Mouse (Mus musculus) myocyte (in vitro differentiated cells): ENCODE measurements around the gene Odf3l2. TPM values are rescaled to one million over a fixed set of nuclear protein-coding genes. Genes with fewer than 3 reads are reported as not detected.

Experiments
- H3K27me3 ChIP-seq: one replicate; pipeline ENCODE4 v1.6.1; 2011; ENCODE audit not compliant: control insufficient read depth, insufficient read depth, insufficient read length
- H3K36me3 ChIP-seq: one replicate; pipeline ENCODE4 v1.6.1; 2011; ENCODE audit not compliant: control insufficient read depth, insufficient read depth
- H3K4me2 ChIP-seq: one replicate; pipeline ENCODE4 v1.6.1; 2011; ENCODE audit warnings: low read depth, control low read depth
- H3K4me3 ChIP-seq: one replicate; pipeline ENCODE4 v1.5.1; 2011; ENCODE audit warnings: mild to moderate bottlenecking, control low read depth, moderate library complexity
- H3K79me2 ChIP-seq: one replicate; pipeline ENCODE4 v1.6.1; 2011; ENCODE audit not compliant: control insufficient read depth, insufficient read depth
- H3ac ChIP-seq: one replicate; pipeline ENCODE4 v1.6.1; 2011; ENCODE audit not compliant: control insufficient read depth, insufficient read length
- CEBPB ChIP-seq: IDR thresholded peaks from 2 replicates; pipeline ENCODE4 v1.6.1; 2011; ENCODE audit warnings: mild to moderate bottlenecking, moderate library complexity; ENCODE audit not compliant: poor library complexity, insufficient read depth, severe bottlenecking
- E2F4 ChIP-seq: IDR thresholded peaks from one replicate; pipeline ENCODE4 v1.6.1; 2011; ENCODE audit warnings: mild to moderate bottlenecking, control low read depth, moderate library complexity; ENCODE audit not compliant: insufficient read depth
- MAX ChIP-seq: IDR thresholded peaks from one replicate; pipeline ENCODE4 v1.6.1; 2011; ENCODE audit warnings: low read depth, mild to moderate bottlenecking, control low read depth
- MYOD1 ChIP-seq, 3 experiments: IDR thresholded peaks; one replicate each; pipeline ENCODE4 v1.6.1; 2011; ENCODE audit warnings: control low read depth in 2 of 3, low read depth in 2 of 3, mild to moderate bottlenecking in 2 of 3, moderate library complexity in 1 of 3; ENCODE audit not compliant: insufficient read length in 2 of 3, control insufficient read depth in 1 of 3
- MYOG ChIP-seq, 3 experiments: IDR thresholded peaks; one replicate each; pipeline ENCODE4 v1.6.1; 2011; ENCODE audit warnings: control low read depth in 2 of 3, low read depth in 2 of 3, mild to moderate bottlenecking in 2 of 3; ENCODE audit not compliant: insufficient read length in 2 of 3, control insufficient read depth in 1 of 3, insufficient read depth in 1 of 3
- POLR2A ChIP-seq: IDR thresholded peaks from one replicate; pipeline ENCODE4 v1.6.1; 2011; ENCODE audit warnings: low read depth, mild to moderate bottlenecking, control low read depth, moderate library complexity; ENCODE audit not compliant: insufficient read length
- POLR2AphosphoS2 ChIP-seq: IDR thresholded peaks from one replicate; pipeline ENCODE4 v1.6.1; 2011; ENCODE audit warnings: low read depth, control low read depth; ENCODE audit not compliant: insufficient read length
- REST ChIP-seq: IDR thresholded peaks from one replicate; pipeline ENCODE4 v1.6.1; 2011; ENCODE audit warnings: mild to moderate bottlenecking, control low read depth, moderate library complexity; ENCODE audit not compliant: insufficient read depth, insufficient read length
- SRF ChIP-seq: IDR thresholded peaks from one replicate; pipeline ENCODE4 v1.6.1; 2011; ENCODE audit warnings: low read depth; ENCODE audit not compliant: control insufficient read depth, insufficient read length
- TCF12 ChIP-seq: IDR thresholded peaks from one replicate; pipeline ENCODE4 v1.6.1; 2011; ENCODE audit warnings: mild to moderate bottlenecking, control low read depth; ENCODE audit not compliant: poor library complexity, insufficient read depth, severe bottlenecking
- TCF3 ChIP-seq: IDR thresholded peaks from one replicate; pipeline ENCODE4 v1.6.1; 2011; ENCODE audit warnings: low read depth, control low read depth; ENCODE audit not compliant: insufficient read length
- USF1 ChIP-seq: IDR thresholded peaks from one replicate; pipeline ENCODE4 v1.6.1; 2011; ENCODE audit warnings: low read depth, mild to moderate bottlenecking, control low read depth, moderate library complexity
- polyA plus RNA-seq: library from polyadenylated mRNA; unstranded; fragments of >200 nt; fragmentation: generic; extraction: Trizol; gene quantifications from one replicate; pipeline ENCODE4 v1.2.1, GENCODE M21; 2012; ENCODE audit warnings: missing spikeins

Gene Odf3l2
- polyA plus RNA-seq, 1 experiment, result not detected

DNA sequence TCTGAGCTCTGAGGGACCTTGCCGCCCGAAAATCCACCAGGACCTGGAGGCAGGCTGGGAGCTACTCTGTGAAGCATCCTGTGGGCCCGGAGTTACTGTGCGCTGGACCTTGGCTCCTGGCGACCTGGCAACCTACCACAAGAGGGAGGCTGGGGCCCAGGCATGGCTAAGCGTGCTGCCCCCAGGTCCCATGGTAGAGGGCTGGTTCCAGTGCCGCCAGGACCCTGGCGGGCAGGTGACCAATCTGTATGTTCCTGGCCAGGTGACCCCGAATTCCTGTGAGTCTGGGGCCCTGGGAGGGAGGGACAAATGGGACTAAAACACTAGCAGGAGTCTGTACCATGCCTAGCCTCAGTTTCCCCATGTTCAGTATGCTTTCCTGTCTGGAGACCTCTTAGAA lies 21.0 kb upstream of the Odf3l2 start:
- H3K4me3 ChIP-seq, result no peak overlapping the region
- TF ChIP-seq MAX, result no peak
- TF ChIP-seq USF1, result no peak
- TF ChIP-seq CEBPB, result no peak
- no peak for TF ChIP-seq TCF3
- no peak for TF ChIP-seq E2F4
- TF ChIP-seq POLR2A, result no peak
- TF ChIP-seq SRF, result no peak
- TF ChIP-seq MYOD1 (IDR thresholded peaks at IDR 0.05; ENCODE audit: control insufficient read depth in 1 of 3, insufficient read length in 2 of 3, low read depth in 2 of 3), result no peak
- TF ChIP-seq REST, result no peak
- TF ChIP-seq MYOG (IDR thresholded peaks at IDR 0.05; ENCODE audit: control insufficient read depth in 1 of 3, insufficient read depth in 1 of 3, insufficient read length in 2 of 3, low read depth in 2 of 3), result no peak
- no peak for TF ChIP-seq TCF12
- no peak for TF ChIP-seq POLR2AphosphoS2
- H3K27me3 ChIP-seq, result peaks cover 6% of the 10 kb centered on the region
- H3ac ChIP-seq, result no peak overlapping the region
- H3K36me3 ChIP-seq, result no peaks in the 10 kb centered on the region
- peaks cover 14% of the 10 kb centered on the region for H3K79me2 ChIP-seq
- H3K4me2 ChIP-seq, result no peak overlapping the region

DNA sequence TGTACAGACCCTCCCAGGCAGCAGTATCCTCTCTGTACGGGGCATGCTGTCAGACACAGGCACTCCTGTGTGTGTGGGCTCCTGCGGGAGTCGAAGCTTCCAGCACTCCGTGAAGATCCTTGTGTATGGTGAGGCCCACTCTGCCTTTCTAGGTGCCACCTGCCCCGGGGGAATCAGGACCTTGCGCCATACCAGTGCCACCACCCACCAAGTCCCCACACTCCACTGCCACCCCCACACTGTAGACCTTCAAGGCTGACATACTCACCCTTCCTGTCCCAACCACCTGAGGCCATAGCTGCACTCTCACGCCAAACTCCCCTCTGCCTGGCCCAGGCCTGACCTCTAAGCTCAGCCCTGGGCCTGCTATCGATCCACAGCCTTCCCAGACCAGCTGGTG lies 19.5 kb upstream of the Odf3l2 start:
- H3K79me2 ChIP-seq, result peaks cover 3% of the 10 kb centered on the region
- peaks cover 6% of the 10 kb centered on the region for H3K27me3 ChIP-seq
- H3K4me3 ChIP-seq, result no peak overlapping the region
- no peak overlapping the region for H3K4me2 ChIP-seq
- TF ChIP-seq MYOG (IDR thresholded peaks at IDR 0.05; ENCODE audit: control insufficient read depth in 1 of 3, insufficient read depth in 1 of 3, insufficient read length in 2 of 3, low read depth in 2 of 3) (no peak), CEBPB (no peak)
- no peaks in the 10 kb centered on the region for H3K36me3 ChIP-seq
- H3ac ChIP-seq, result no peak overlapping the region

DNA sequence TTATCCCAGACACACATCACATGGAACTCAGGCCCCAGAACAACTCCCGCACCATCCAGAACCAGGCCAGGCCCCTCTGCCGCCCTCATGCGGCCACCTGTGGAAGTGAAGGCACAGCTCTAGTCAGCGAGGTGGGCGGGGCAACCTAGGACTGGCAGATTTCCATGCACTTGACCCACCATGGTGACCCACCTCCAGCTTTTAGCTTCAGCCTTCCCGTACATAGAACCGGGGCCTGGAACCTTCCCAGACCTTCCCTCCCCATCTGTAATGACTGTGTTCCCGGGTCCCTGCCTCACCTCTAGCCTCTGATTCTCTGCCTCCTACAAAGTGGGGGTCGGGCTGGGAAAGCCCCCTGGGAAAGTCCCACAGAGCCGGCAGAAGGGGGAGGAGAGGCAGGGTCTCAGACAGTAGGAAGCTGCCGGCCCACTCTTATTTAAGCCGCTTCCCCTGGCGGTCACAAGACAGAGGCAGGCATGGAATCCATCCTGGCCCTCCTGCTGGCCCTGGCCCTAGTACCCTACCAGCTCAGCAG lies 18.7 kb upstream of the Odf3l2 start, which contains the start of gene Madcam1:
TSS of gene Madcam1 (plus strand) at position 429 of the 535 bp plus-strand sequence.
- peaks cover 6% of the 10 kb centered on the region for H3K27me3 ChIP-seq
- no peak within 1 kb of the TSS for H3K4me3 ChIP-seq
- H3K4me2 ChIP-seq, result no peak within 1 kb of the TSS
- H3ac ChIP-seq, result no peak within 1 kb of the TSS
- no peaks in the 10 kb centered on the region for H3K79me2 ChIP-seq
- TF ChIP-seq TCF3 (no peak), REST (no peak), MYOD1 (IDR thresholded peaks at IDR 0.05; ENCODE audit: control insufficient read depth in 1 of 3, insufficient read length in 2 of 3, low read depth in 2 of 3) (no peak), SRF (no peak), CEBPB (no peak), POLR2A (no peak), MYOG (IDR thresholded peaks at IDR 0.05; ENCODE audit: control insufficient read depth in 1 of 3, insufficient read depth in 1 of 3, insufficient read length in 2 of 3, low read depth in 2 of 3) (no peak), USF1 (no peak), MAX (no peak), POLR2AphosphoS2 (no peak), E2F4 (no peak), TCF12 (no peak)
- no peaks in the 10 kb centered on the region for H3K36me3 ChIP-seq

DNA sequence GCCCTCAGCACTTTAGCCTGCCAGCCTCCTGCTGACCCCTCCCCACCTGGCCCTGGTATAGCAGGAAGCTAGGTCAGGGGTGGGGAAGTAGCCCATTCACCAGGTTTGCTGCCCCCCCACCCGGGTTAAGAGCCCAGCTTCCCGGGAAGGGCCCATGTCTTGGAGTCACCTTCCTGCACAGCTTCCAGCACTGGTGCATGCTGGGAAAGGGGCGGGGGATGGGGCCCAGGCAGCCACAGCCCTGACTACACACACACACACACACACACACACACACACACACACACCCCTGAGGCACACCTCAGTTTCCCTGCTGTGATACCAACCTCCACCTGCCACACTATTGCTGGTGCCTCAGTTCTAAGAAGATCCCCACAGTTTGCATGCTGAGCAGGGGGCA lies 16.3 kb upstream of the Odf3l2 start:
- H3K27me3 ChIP-seq, result peaks cover 6% of the 10 kb centered on the region
- no peak overlapping the region for H3ac ChIP-seq
- TF ChIP-seq MYOG (IDR thresholded peaks at IDR 0.05; ENCODE audit: control insufficient read depth in 1 of 3, insufficient read depth in 1 of 3, insufficient read length in 2 of 3, low read depth in 2 of 3) (no peak), E2F4 (no peak), CEBPB (no peak), USF1 (no peak), MAX (no peak), TCF12 (no peak), REST (no peak), POLR2AphosphoS2 (no peak), POLR2A (no peak), SRF (no peak), TCF3 (no peak), MYOD1 (IDR thresholded peaks at IDR 0.05; ENCODE audit: control insufficient read depth in 1 of 3, insufficient read length in 2 of 3, low read depth in 2 of 3) (no peak)
- no peaks in the 10 kb centered on the region for H3K36me3 ChIP-seq
- no peak overlapping the region for H3K4me3 ChIP-seq
- no peak overlapping the region for H3K4me2 ChIP-seq
- no peaks in the 10 kb centered on the region for H3K79me2 ChIP-seq

DNA sequence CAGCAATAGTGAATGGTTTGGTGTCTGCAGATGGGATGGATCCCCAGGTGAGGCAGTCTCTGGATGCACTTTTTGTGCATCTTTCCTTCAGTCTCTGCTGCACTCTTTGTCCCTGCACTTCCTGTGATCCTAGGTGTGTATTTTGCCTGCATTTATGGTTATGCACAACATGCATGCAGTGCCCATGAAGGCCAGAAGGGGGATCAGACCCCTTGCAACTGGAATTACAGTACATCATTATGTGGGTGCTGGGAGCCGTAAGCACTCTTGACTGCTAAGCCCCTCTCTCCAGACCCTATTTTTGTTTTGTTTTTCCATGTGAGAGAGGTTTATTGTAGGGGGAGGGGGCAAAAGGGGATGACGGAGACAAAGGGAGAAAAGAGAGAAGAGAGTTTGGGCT lies 14.8 kb upstream of the Odf3l2 start:
- Histone ChIP-seq H3K79me2 (no peaks in the 10 kb centered on the region), H3ac (no peak overlapping the region), H3K36me3 (no peaks in the 10 kb centered on the region), H3K27me3 (peaks cover 3% of the 10 kb centered on the region), H3K4me2 (no peak overlapping the region), H3K4me3 (no peak overlapping the region)
- TF ChIP-seq E2F4, result no peak
- TF ChIP-seq MYOD1 (IDR thresholded peaks at IDR 0.05; ENCODE audit: control insufficient read depth in 1 of 3, insufficient read length in 2 of 3, low read depth in 2 of 3), result no peak
- no peak for TF ChIP-seq CEBPB
- no peak for TF ChIP-seq TCF12
- TF ChIP-seq POLR2AphosphoS2, result no peak
- no peak for TF ChIP-seq SRF
- TF ChIP-seq USF1, result no peak
- no peak for TF ChIP-seq MYOG (IDR thresholded peaks at IDR 0.05; ENCODE audit: control insufficient read depth in 1 of 3, insufficient read depth in 1 of 3, insufficient read length in 2 of 3, low read depth in 2 of 3)
- TF ChIP-seq POLR2A, result no peak
- TF ChIP-seq REST, result no peak
- TF ChIP-seq TCF3, result no peak
- no peak for TF ChIP-seq MAX
